Mouse (Mus musculus): ENCODE measurements around the gene E130114P18Rik.
A peak's percentile ranks its signal among the peaks of the same experiment; 100 is the strongest.

Gene E130114P18Rik

GRCm38 (mm10) chr4:97752276-97753010, 25.4 kb downstream of the E130114P18Rik start:
- DNase-seq (ENCODE audit: low spot score in 2 of 2) = no peak

- peak; percentile 62 to 63 for DNase-seq (ENCODE audit: low spot score in 2 of 2)
Measured at GRCm38 (mm10) chr4:97751483-97752251, 26.2 kb downstream of the E130114P18Rik start.

GRCm38 (mm10) chr4:97751030-97751482, 26.8 kb downstream of the E130114P18Rik start:
- DNase-seq (ENCODE audit: low spot score in 2 of 2) = peak; percentile 81 to 82

GRCm38 (mm10) chr4:97750401-97750800, 27.5 kb downstream of the E130114P18Rik start:
- no peak for DNase-seq (ENCODE audit: low spot score in 2 of 2)

- DNase-seq (ENCODE audit: low spot score in 2 of 2) = no peak
Measured at GRCm38 (mm10) chr4:97746106-97746900, 31.6 kb downstream of the E130114P18Rik start.

- DNase-seq (ENCODE audit: low spot score in 2 of 2) = peak; percentile 46 to 70
Measured at GRCm38 (mm10) chr4:97745296-97746105, 32.4 kb downstream of the E130114P18Rik start.

GRCm38 (mm10) chr4:97743932-97744331, 33.9 kb downstream of the E130114P18Rik start:
- DNase-seq (ENCODE audit: low spot score in 2 of 2) = no peak

GRCm38 (mm10) chr4:97733392-97733791, 44.5 kb downstream of the E130114P18Rik start:
- no peak for DNase-seq (ENCODE audit: low spot score in 2 of 2)

GRCm38 (mm10) chr4:97730416-97730815, 47.5 kb downstream of the E130114P18Rik start:
- no peak for DNase-seq (ENCODE audit: low spot score in 2 of 2)

GRCm38 (mm10) chr4:97729999-97730398, 47.9 kb downstream of the E130114P18Rik start:
- no peak for DNase-seq (ENCODE audit: low spot score in 2 of 2)

GRCm38 (mm10) chr4:97728520-97728919, 49.4 kb downstream of the E130114P18Rik start:
- no peak for DNase-seq (ENCODE audit: low spot score in 2 of 2)

GRCm38 (mm10) chr4:97723374-97723773, 54.5 kb downstream of the E130114P18Rik start:
- no peak for DNase-seq (ENCODE audit: low spot score in 2 of 2)

GRCm38 (mm10) chr4:97722666-97723065, 55.2 kb downstream of the E130114P18Rik start:
- no peak for DNase-seq (ENCODE audit: low spot score in 2 of 2)

GRCm38 (mm10) chr4:97714616-97715015, 63.3 kb downstream of the E130114P18Rik start:
- no peak for DNase-seq (ENCODE audit: low spot score in 2 of 2)

- DNase-seq (ENCODE audit: low spot score in 2 of 2) = no peak
Measured at GRCm38 (mm10) chr4:97714101-97714615, 63.7 kb downstream of the E130114P18Rik start.

GRCm38 (mm10) chr4:97712547-97712946, 65.3 kb downstream of the E130114P18Rik start:
- no peak for DNase-seq (ENCODE audit: low spot score in 2 of 2)

- DNase-seq (ENCODE audit: low spot score in 2 of 2) = no peak
Measured at GRCm38 (mm10) chr4:97710048-97710765, 67.7 kb downstream of the E130114P18Rik start.

- DNase-seq (ENCODE audit: low spot score in 2 of 2) = no peak
Measured at GRCm38 (mm10) chr4:97707373-97708152, 70.3 kb downstream of the E130114P18Rik start.

Data from urinary bladder, adult 18-20 months (tissue).